Mouse (Mus musculus) ES-Bruce4 (cell line): ENCODE data around the gene Cysrt1. TPM values are rescaled to one million over a fixed set of nuclear protein-coding genes. Genes with fewer than 3 reads are reported as not detected.
A peak's percentile ranks its signal among the peaks of the same experiment; 100 is the strongest.

Experiments used
- H3K27ac ChIP-seq: 2 replicates; pipeline ENCODE4 v1.5.1; 2012; ENCODE audit warnings: low read length, inconsistent platforms; ENCODE audit not compliant: insufficient read depth
- H3K27me3 ChIP-seq: 2 replicates; pipeline ENCODE4 v1.6.1; 2012; ENCODE audit warnings: mild to moderate bottlenecking, low read length, inconsistent platforms; ENCODE audit not compliant: control insufficient read depth, poor library complexity, insufficient read depth, severe bottlenecking
- H3K36me3 ChIP-seq: 2 replicates; pipeline ENCODE4 v1.6.1; 2012; ENCODE audit warnings: inconsistent platforms, mild to moderate bottlenecking, low read length, moderate library complexity; ENCODE audit not compliant: control insufficient read depth, poor library complexity, insufficient read depth, severe bottlenecking
- H3K4me1 ChIP-seq: one replicate; pipeline ENCODE4 v1.8.1; 2011; ENCODE audit warnings: low read length; ENCODE audit not compliant: control insufficient read depth, insufficient read depth
- H3K4me3 ChIP-seq: 2 replicates; pipeline ENCODE4 v1.5.1; 2011; ENCODE audit warnings: low read depth, mild to moderate bottlenecking, low read length
- H3K9ac ChIP-seq: 2 replicates; pipeline ENCODE4 v1.6.1; 2012; ENCODE audit warnings: low read depth, mild to moderate bottlenecking, inconsistent platforms; ENCODE audit not compliant: poor library complexity, severe bottlenecking
- H3K9me3 ChIP-seq: replicated peaks from 2 replicates; pipeline ENCODE4 v1.6.1; 2012; ENCODE audit warnings: mild to moderate bottlenecking, low read length, inconsistent platforms; ENCODE audit not compliant: control insufficient read depth, poor library complexity, insufficient read depth, severe bottlenecking
- CTCF ChIP-seq: IDR thresholded peaks from one replicate; pipeline ENCODE4 v1.8.1; 2011; ENCODE audit warnings: low read depth, low read length
- EP300 ChIP-seq: IDR thresholded peaks from 2 replicates; pipeline ENCODE4 v1.6.1; 2011; ENCODE audit warnings: low read depth, low read length; ENCODE audit not compliant: insufficient read depth
- POLR2A ChIP-seq: IDR thresholded peaks from one replicate; pipeline ENCODE4 v1.8.1; 2011; ENCODE audit warnings: low read length; ENCODE audit not compliant: insufficient read depth
- polyA plus RNA-seq: library from polyadenylated mRNA; stranded (reverse); fragments of >200 nt; gene quantifications from 2 replicates; pipeline ENCODE4 v1.2.4, GENCODE M21; 2011; ENCODE audit warnings: low read depth; ENCODE audit not compliant: missing spikeins, insufficient read depth, insufficient read length

The Cysrt1 gene
- polyA plus RNA-seq, 1 experiment = not detected

DNA sequence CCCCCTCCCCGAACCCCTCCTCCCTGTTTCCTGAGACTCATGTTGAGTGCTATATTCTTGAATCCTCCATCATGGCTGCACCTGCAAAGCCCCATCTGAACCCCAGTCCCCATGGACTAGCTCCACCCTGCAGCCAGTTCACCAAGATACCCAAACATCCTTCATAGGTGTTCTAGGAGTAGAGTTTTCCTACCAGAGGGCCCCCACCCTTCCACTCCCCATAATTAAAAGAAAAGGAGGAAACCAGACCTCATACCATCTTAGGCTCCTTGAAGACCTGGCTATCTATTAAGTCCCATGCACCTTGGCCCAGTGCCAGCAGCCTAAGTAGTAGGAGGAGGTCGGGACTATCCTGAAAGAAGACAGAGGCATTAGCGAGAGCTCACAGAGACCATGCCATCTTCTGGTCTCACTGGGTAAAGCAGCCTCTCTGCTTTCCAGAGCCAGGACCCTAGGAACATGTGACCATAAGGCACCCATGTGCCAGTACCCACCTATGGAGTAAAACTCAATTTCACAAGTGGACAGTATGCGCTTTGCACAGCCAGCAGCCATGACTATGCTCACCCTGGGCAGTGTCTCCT lies 38.5 kb downstream of the Cysrt1 start:
- Histone ChIP-seq H3K27me3 (no peaks in the 10 kb centered on the region), H3K36me3 (peaks cover 33% of the 10 kb centered on the region), H3K9me3 (no peaks in the 10 kb centered on the region), H3K9ac (no peak overlapping the region), H3K27ac (no peak overlapping the region), H3K4me1 (no peaks in the 10 kb centered on the region), H3K4me3 (no peak overlapping the region)
- TF ChIP-seq POLR2A = no peak
- no peak for TF ChIP-seq CTCF
- no peak for TF ChIP-seq EP300

DNA sequence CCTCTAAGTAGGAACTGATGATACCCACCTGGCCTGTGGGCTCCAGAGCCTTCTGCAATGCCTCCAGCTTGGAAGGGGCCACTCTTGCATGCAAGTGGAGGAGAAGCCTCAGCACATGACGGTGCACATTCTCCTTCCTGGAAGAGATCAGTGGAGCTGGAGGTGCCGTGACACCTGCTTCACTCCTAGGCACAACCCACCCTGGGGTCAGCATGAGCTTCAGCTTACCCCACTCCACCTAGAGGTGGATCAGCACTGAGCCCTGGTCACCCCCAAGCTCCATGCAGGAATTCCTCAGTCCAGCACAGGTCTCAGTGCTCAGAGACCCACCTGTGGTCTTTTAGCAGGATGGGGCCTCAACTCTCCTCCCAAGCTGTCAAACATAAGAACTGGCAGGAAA lies 41.6 kb downstream of the Cysrt1 start:
- Histone ChIP-seq H3K27ac (no peak overlapping the region), H3K9me3 (no peaks in the 10 kb centered on the region), H3K4me3 (no peak overlapping the region), H3K27me3 (no peaks in the 10 kb centered on the region), H3K4me1 (no peaks in the 10 kb centered on the region), H3K36me3 (peaks cover 33% of the 10 kb centered on the region), H3K9ac (no peak overlapping the region)
- no peak for TF ChIP-seq EP300
- no peak for TF ChIP-seq POLR2A
- TF ChIP-seq CTCF = no peak

GRCm38 (mm10) chr2:25197946-25198345 lies 44.3 kb downstream of the Cysrt1 start:
- Histone ChIP-seq H3K27me3 (no peaks in the 10 kb centered on the region), H3K9me3 (no peaks in the 10 kb centered on the region), H3K27ac (no peak overlapping the region), H3K4me3 (no peak overlapping the region), H3K9ac (no peak overlapping the region), H3K36me3 (peaks cover 22% of the 10 kb centered on the region), H3K4me1 (no peaks in the 10 kb centered on the region)
- TF ChIP-seq POLR2A = no peak
- no peak for TF ChIP-seq EP300
- TF ChIP-seq CTCF = no peak

DNA sequence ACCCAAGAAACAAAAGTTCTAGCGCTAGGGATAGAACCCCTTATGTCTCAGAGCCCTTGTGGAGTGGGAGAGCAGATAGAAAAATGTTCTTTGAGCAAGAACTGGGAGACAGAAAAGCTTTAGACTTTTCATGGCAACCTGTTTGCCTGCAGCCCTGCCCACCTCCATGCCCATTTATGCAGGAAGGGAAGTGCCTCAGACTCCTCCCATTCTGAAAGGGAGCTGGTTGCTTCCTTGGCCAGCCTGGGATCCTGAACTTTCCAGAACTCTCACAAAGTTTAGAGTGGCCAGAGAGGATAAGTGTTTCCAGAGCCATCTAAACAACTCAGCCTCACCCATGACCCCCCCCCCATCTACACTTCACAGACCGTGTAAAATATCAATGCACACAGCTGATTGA lies 45.1 kb downstream of the Cysrt1 start:
- Histone ChIP-seq H3K4me3 (no peak overlapping the region), H3K4me1 (no peaks in the 10 kb centered on the region), H3K27me3 (no peaks in the 10 kb centered on the region), H3K9me3 (no peaks in the 10 kb centered on the region), H3K27ac (0 out of 2 replicates have a peak overlapping the region, but pooled peaks have one; percentile 52), H3K36me3 (peaks cover 16% of the 10 kb centered on the region), H3K9ac (0 out of 2 replicates have a peak overlapping the region, but pooled peaks have one; percentile 8)
- TF ChIP-seq EP300 (no peak), CTCF (no peak), POLR2A (no peak)

DNA sequence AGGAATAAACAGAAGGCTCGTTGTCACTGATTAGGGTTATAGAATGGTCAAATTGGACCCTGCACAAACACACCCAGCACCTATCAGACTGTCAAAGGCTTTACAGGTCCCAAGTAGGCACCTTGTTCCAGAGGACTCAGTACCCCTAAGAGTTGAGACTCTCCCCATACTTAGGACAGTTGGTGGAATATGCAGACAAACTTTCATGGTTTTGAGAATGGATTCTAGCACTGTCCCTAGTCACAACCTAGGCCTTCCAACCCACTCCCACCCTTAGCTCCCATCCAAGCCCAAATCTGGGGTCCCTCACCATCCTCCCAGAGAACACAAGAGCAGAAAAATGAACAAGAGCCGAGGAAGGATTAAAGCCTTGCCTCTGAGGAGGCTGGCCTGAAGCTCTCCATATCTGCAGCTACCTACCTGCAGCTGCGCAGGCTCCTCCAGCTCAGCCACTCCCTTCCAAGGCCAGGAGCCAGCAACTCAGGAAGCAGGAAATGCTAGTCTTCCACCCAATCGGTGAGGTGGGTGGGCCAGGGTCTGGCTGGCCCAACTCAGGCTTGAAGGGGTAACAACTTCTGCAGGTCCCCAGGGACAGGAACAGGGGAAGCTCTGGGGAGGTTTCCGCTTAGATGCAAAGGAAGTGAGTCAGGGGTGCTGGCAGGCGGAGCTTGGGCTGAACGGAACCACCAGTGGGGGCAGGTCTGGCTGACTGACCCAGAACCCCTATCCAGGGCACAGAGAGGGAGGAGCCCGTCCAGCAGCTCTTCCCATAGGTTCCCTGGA lies 45.9 kb downstream of the Cysrt1 start, which contains the start of gene Tor4a:
Tor4a (minus strand) TSS at position 715 of the 783 bp plus-strand sequence.
- Histone ChIP-seq H3K9ac (peak within 1 kb of the TSS; percentile 8), H3K4me1 (no peaks in the 10 kb centered on the region), H3K36me3 (peaks cover 15% of the 10 kb centered on the region), H3K9me3 (no peaks in the 10 kb centered on the region), H3K27me3 (no peaks in the 10 kb centered on the region), H3K27ac (peak within 1 kb of the TSS; percentile 68), H3K4me3 (peak within 1 kb of the TSS; percentile 55)
- TF ChIP-seq POLR2A (no peak), EP300 (no peak), CTCF (no peak)
